Mouse (Mus musculus) liver, postnatal 0 days (tissue): Measurements from ENCODE around the gene Lrch1.

Experiments
- CTCF ChIP-seq: sonication (generic); IDR thresholded peaks from 2 replicates; pipeline ENCODE4 v1.5.1; 2016; ENCODE audit warnings: antibody characterized with exemption, low read depth
- EP300 ChIP-seq: IDR thresholded peaks from 2 replicates; pipeline ENCODE4 v1.6.1; 2016; ENCODE audit warnings: antibody characterized with exemption, low read depth, mild to moderate bottlenecking

DNA sequence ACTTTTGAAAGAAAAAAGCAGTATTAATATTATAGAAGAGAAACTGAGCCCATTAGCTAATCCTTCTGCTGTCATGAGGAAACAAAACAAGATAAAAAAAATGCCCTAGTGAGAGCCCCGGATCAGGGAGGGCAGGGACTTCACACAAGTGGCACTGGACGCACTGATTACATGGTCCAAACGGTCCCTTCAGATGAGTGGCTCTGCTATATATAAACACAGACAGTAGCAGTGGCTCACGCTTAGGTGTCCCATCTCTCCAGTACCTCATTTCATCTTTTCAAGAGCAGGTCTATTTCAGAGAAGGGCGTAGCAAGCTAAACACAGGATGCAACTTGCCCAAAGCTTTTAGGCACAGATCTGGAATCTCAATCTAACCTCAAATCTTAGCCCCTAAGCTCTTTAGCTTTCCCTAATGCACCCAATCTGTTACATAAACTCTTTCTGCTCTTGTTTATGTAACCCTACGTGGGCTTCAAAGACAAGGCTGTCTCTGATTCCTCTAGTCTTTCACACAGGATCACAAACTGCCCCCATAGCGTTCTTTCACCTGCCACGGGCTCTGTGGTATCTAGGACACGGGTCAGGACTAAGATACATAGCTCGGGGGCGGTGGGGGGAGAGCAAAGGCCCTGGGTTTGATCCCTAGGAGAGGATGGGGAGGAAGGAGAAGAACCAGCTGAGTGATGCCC, 163.3 kb downstream of the Lrch1 start:
- TF ChIP-seq CTCF: no peak
- no peak for TF ChIP-seq EP300
